Mouse (Mus musculus): ENCODE results near the gene Pfdn2. TPM values are rescaled to one million over a fixed set of nuclear protein-coding genes. Genes with fewer than 3 reads are reported as not detected.

Pfdn2 gene
- total RNA-seq, 1 experiment from 2014 or later = 86.9 TPM

DNA sequence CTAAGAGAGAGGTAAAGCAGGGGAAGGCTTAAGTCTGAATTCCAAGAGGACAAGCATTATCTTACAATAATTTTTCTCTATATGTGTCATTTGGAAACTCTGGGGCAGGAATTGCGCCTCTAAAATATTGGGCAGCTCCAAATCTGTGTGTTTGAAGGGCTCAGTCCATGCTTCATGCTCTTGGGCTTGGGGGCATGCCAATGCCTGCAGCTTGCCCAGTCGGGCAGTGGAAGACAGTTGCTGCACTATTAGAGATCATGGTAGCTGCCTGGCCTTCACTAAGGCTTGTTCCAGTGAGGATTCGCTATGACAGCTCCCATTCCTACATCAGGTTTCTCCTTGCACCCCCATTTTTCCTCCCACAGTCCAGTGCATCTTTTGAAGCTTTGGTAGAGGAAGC, 3.2 kb downstream of the Pfdn2 start:
- no peak for ATAC-seq (replicated peaks; ENCODE audit: insufficient number of reproducible peaks, low FRiP score, low TSS enrichment, poor library complexity, severe bottlenecking)

DNA sequence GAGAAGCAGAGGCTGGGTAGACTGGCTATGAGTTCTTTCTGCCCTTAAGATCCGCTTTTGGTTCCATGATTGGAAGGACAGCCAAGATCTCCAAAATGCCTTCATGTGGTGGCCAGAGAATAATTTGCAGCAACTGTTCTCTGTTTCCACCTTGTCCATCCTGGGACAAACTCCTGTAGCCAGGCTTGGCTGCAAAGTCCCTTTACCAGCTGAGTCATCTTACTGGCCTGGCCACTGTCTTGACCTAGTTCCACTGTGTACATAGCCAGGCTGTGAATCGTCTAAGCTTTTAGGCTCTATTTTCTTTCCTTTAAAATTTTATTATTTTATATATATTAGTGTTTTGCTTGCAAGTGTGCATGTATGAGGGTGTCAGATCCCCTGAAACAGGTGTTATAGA, 3.7 kb downstream of the Pfdn2 start:
- no peak for ATAC-seq (replicated peaks; ENCODE audit: insufficient number of reproducible peaks, low FRiP score, low TSS enrichment, poor library complexity, severe bottlenecking)

DNA sequence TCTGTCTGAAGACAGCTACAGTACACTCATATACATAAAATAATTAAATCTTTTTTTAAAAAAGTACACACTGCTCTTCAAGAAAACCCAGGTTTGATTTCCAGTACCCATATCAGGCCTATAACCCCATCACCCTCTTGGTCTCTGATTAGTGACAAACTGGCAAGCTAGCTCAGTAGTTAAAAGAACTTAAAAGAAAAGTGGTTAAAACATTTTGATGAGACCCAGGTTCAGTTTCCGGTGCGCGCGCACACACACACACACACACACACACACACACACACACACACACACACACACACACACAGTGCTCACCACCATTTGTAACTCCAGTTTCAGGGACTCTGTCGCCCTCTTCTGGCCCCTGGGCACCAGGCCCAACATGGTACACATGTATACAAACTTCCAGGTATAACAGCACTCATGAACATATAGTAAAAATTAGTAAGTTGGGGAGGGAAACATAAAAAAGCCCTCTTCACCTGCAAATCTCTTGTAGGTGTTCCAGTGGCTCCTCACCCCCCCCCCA, 10.4 kb downstream of the Pfdn2 start:
- no peak for ATAC-seq (replicated peaks; ENCODE audit: insufficient number of reproducible peaks, low FRiP score, low TSS enrichment, poor library complexity, severe bottlenecking)

DNA sequence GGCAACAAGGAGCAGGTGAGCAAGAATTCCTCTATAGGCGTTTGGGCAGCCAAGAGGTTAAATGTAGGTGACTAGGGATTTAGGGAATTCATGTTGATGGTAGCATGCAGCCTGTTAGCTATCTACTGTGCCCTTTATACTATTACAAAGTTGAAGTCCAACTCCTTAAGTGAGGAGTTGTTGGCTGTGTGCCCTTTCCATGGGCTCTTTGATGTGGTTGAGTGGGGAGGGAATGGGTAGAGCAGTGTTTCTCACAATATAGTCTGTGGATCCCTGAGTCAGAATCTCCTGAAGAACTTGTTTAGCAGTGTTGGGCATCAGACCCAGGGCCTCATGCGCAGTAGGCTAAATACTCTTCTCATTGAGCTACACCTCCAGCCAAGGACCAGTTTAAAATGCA, 11.3 kb downstream of the Pfdn2 start:
- no peak for ATAC-seq (replicated peaks; ENCODE audit: insufficient number of reproducible peaks, low FRiP score, low TSS enrichment, poor library complexity, severe bottlenecking)

DNA sequence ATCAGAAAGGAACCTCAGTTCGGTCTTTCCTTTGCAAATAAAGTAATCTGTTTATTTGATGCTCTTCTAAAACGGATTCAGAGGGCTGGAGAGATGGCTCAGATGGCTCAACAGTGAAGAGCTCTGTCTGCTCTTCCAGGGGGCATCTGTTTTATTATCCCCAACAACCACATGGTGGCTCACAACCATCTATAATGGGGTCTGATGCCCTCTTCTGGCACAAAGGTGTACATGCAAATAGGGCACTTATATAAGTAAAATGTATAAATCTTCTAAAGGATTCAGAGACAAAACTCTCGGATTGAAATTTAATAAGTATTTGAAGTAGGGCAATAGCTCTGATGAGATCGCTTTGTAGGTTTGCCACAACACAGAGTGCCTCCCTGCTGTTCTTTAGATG, 13.0 kb downstream of the Pfdn2 start:
- ATAC-seq (replicated peaks; ENCODE audit: insufficient number of reproducible peaks, low FRiP score, low TSS enrichment, poor library complexity, severe bottlenecking) = no peak

DNA sequence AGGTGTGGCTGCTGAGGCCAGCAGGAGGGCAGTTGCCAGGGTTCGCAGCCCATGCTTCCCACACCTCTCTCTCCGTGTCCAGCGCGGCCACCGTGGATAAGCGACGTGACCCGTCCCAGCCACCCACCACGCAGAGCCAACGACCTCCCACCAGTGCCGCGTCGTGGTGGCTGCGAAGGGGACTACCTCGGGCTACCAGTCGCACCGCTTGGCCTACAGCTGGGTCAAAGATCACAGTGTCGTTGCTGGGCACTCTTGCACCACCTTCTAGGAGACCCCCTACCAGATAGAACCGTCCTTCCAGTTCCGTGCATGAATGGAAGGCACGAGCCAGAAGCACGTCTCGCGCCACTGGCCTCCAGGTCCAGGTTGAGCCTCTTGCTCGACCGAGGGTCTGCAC, 14.8 kb downstream of the Pfdn2 start:
- ATAC-seq (replicated peaks; ENCODE audit: insufficient number of reproducible peaks, low FRiP score, low TSS enrichment, poor library complexity, severe bottlenecking) = no peak

DNA sequence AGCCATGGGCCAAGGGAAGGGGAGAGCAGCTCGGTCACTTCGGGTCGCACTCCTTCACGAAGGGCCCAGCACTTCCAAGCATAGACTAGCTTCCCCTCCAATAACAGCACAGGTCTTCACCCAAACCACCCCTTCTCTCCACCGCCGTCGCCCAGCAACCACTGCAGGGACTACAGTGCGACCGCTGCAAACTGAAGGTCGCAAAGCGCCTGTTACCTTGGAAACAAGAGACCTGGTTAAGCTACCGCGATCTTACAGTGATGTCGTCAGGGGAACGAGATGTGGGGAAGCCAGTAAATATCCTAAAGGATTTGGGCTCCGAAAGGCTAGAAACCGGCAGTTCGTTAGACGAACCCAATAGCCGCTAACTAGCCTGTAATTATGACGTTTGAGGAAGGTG, 15.2 kb downstream of the Pfdn2 start, which contains the start of gene Klhdc9:
Klhdc9 (minus strand) TSS at position 143 of the 400 bp plus-strand sequence.
- ATAC-seq (replicated peaks; ENCODE audit: insufficient number of reproducible peaks, low FRiP score, low TSS enrichment, poor library complexity, severe bottlenecking) = peak; percentile 76

DNA sequence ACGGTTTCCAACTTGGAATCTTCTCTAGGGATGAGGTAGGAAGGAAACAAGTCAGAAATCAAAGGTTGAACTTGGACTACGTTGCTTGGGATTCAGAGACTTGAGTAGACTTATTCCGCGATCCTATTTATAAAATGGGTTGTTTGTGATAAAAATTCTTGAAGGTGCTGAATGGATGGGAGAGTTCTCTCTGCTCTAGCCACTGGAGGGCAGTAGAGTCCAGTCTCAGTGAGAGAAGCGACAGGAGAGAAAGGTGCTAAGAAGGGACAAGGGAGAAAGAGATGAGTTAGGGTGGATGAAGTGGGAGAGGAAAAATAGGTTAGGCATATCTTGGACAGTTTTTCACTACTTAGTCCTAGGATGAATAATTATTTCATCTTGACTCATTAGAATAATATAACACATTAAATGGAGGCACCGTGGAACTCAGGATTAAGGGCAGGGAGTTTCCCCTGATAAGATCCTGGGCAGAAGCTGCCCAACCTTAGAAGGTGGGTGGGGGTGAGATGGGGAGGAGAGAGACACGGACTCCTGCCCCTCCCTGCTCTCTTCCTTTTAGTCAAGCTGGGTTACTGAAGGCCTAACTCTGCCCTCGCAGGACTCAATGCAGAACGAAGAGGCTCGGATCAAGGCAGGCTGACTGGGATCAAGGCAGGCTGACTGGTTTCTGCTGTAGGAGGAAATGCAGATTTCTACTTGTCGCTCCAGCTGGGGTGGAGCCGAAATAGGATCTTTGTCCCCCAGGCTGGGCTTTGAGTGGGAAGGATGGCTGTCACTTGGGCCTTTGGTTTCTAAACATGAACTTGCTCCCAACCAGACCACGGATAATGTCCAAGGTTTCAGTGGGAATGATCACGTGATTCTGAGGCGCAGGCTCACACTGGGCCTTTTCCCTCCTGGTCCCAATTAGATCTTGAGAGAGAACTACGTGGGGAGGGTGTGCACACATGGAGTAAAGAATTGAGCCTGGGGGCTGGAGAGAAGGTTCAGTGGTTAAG, 15.9 kb downstream of the Pfdn2 start:
- peak; percentile 65 for ATAC-seq (replicated peaks; ENCODE audit: insufficient number of reproducible peaks, low FRiP score, low TSS enrichment, poor library complexity, severe bottlenecking)

DNA sequence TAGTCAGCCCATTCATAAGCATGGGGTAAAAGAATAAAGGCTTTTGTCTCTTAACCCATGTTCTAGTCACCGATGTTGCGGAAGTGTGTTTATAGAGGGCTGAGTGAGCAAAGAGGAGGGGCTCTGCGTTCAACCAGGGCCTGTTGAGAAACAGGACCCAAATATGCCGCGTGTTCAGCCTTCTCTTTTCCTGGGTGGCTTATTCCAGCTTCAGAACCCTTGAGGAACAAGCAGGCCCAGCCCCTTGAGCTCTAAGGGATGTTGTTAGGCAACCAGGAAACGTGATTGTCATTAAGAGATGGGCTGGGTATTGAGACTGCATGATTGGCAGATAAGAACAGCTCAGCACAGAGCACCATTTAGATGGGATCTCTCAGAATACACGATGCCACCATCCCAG, 20.5 kb downstream of the Pfdn2 start:
- peak; percentile 42; the same call in 1 of the 2 replicates for ATAC-seq (replicated peaks; ENCODE audit: insufficient number of reproducible peaks, low FRiP score, low TSS enrichment, poor library complexity, severe bottlenecking)

DNA sequence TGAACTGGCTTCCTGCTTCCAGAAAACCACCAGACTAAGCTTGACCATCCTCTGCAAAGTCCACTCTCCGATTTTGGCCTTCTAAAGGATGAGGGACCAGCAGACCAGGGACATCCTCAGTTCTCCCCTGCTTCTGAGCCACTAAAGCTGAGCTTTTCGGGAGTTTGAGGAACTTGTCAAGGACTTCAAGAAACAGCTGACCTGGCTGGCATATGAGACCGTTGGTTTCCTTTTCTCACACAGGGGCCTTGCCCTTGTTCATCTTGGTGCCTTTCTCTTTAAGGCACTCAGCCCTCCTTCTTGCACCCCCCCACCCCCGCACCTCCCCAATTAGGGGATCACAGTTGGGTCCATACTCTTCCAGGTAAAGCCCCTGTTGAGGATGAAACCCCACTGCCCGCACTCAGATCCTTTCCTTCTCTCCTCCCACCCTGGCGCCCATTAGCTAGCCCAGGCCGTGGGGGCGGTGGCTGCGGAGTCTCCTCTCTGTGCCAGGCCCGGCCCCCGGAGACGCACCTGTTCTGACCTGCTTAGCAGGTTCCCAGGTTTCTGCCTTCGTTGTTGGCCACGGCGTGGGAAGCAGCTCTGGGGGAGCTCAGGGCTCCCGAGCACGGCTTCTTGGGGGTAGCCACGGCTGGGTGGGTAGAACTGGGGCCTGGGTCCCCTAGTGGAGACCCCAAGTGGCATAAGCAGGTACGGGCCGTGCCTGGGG, 24.5 kb downstream of the Pfdn2 start, which contains the start of gene Nectin4:
Nectin4 (plus strand) TSS at position 255 of the 712 bp plus-strand sequence.
- peak; percentile 78 for ATAC-seq (replicated peaks; ENCODE audit: insufficient number of reproducible peaks, low FRiP score, low TSS enrichment, poor library complexity, severe bottlenecking)

DNA sequence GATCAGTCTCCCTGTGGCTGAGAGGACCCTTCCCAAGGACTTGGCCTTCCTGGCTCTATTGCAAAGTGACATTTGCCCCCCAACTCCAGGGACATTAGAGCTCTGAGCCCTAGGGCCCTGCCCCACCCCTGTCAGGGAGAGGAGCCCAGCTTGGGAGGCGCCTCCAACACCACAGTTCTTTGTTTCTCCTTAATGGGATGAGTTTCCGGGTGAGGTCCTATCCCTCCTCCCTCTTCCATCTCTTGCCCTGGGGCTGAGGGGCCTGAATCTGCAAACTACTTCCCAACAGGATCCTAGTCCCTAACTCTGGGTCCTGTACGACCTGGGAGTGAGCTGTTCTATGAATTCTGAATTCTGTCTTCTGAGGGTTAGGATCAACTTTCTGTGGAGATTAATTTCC, 27.4 kb downstream of the Pfdn2 start:
- ATAC-seq (replicated peaks; ENCODE audit: insufficient number of reproducible peaks, low FRiP score, low TSS enrichment, poor library complexity, severe bottlenecking) = no peak

DNA sequence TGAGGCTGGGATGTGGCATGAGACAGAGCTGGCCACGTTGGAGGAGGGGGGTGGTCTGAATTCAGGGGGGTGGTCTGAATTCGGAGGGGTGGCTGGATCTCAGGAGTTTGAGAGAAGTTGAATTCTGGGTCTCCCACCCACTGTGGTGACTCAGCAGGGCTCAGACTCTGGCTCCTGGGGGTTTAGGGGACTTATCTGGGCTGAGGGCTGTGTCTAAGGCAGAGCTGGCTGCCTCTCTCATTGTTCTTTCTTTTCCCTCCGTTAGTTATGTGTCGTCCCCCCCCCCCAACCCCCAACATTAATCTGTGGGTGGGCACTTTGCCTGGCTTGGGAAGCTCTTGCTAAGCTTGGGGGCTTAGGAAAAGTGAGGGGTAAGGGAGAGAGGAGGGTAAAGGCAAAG, 28.5 kb downstream of the Pfdn2 start:
- ATAC-seq (replicated peaks; ENCODE audit: insufficient number of reproducible peaks, low FRiP score, low TSS enrichment, poor library complexity, severe bottlenecking) = no peak

DNA sequence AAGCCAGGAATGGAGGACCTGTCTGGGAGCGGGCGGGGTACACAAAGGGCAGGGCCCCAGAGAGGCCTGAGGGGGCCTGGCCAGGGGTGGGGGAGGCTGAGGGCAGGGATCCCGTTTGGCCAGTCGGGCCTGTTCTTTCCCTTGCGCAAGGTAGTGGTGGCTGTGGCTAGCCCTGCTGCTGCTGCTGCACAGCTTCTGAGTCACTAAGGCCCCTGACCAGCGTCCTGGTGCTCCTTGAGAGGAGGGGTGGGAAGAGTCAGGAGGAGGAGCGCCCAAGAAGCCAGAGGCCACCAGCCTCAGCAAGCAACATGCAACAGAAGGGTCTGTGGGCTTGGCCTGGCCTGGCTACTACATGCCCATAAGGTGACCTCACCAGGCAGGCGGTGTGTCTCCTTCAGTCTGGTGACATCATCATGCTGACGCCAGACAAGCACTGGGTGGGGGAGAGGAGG, 30.2 kb downstream of the Pfdn2 start:
- no peak for ATAC-seq (replicated peaks; ENCODE audit: insufficient number of reproducible peaks, low FRiP score, low TSS enrichment, poor library complexity, severe bottlenecking)

DNA sequence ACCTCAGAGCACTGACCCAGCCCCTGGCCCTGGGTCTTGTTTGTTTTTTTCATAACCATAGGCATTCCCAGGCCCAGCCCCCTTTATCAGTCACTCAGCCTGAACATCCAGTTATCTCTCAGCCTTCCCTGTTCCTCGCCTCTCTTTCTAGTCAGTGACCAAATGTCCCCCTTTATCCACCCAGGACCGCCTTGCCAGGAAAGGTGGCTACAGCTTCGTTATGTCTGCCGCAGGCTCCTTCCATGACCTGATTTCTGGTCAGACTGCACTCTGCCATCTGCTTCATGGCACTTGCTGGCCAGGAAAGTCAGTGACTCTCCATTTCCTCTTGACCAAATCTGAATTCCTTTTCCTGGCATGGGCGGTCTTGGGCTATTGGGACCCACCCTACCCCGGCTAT, 32.8 kb downstream of the Pfdn2 start:
- no peak for ATAC-seq (replicated peaks; ENCODE audit: insufficient number of reproducible peaks, low FRiP score, low TSS enrichment, poor library complexity, severe bottlenecking)

DNA sequence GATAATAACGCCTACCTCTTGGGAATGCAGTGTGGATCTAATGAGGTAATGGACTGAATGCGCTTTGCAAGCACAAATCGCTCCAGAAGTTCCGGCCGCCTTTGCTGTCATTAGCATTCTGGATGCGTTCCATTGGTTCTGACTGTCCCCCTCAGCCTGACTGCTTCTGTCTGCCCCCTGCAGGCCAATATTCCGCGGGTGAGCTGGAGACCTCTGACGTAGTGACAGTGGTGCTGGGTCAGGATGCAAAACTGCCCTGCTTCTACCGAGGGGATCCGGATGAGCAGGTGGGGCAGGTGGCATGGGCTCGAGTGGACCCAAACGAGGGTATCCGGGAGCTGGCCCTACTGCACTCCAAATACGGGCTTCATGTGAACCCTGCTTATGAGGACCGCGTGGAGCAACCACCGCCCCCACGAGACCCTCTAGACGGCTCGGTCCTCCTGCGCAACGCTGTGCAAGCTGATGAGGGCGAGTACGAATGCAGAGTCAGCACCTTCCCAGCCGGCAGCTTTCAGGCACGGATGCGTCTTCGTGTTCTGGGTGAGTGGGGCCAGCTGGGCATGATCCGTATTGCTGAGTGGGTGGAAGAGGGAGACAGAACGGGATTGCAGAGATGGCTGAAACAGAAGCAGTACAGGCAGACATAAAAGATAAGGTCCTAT, 34.6 kb downstream of the Pfdn2 start:
- peak; percentile 84 for ATAC-seq (replicated peaks; ENCODE audit: insufficient number of reproducible peaks, low FRiP score, low TSS enrichment, poor library complexity, severe bottlenecking)

DNA sequence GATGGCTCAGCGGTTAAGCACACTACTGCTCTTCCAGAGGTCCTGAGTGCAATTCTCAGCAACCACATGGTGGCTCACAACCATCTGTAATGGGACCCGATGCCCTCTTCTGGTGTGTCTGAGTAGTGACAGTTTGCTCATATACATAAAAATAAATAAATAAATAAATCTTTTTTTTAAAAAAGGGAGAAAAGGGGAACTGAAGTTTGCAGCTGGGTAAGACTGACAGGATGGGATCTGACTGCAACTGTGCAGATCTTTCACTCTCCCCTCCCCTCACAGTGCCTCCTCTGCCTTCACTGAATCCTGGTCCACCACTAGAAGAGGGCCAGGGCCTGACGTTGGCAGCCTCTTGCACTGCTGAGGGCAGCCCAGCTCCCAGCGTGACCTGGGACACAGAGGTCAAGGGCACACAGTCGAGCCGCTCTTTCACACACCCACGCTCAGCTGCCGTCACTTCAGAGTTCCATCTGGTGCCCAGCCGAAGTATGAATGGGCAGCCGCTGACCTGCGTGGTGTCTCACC, 36.7 kb downstream of the Pfdn2 start:
- no peak for ATAC-seq (replicated peaks; ENCODE audit: insufficient number of reproducible peaks, low FRiP score, low TSS enrichment, poor library complexity, severe bottlenecking)

DNA sequence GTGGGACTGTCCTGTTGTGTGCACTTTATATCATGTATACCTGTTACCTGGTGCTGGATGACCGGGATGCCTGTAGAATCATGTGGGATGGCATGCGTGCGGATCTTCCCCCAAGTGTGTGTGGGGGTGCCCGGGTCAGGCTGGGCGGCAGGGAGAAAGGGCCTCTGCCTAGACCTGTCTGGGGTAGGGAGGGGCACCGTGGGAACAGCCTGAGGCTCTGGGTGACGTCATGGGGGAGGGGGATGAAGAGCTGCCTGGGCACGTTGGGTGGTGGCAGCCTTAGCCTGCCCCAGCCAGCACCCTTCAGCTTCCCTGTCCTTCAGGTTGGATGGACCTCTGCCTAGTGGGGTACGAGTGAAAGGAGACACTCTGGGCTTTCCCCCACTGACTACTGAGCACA, 38.9 kb downstream of the Pfdn2 start:
- no peak for ATAC-seq (replicated peaks; ENCODE audit: insufficient number of reproducible peaks, low FRiP score, low TSS enrichment, poor library complexity, severe bottlenecking)

DNA sequence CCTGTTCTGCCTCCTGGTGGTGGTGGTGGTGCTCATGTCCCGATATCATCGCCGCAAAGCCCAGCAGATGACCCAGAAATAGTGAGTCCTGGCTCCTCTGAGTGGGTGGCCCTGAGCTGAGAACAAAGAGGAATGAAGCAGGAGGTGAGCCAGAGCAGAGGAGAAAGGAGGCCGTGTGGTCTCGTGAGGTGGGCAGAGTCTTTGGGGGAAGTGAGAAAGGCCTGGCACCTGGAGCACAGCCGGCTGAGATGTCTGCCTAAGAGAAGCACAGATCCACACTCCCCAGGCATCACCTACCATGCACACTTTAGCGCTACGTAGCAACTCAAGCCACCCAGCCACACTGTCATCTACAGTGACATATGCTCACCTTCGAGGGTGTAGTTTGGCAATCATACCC, 39.7 kb downstream of the Pfdn2 start:
- ATAC-seq (replicated peaks; ENCODE audit: insufficient number of reproducible peaks, low FRiP score, low TSS enrichment, poor library complexity, severe bottlenecking) = no peak

DNA sequence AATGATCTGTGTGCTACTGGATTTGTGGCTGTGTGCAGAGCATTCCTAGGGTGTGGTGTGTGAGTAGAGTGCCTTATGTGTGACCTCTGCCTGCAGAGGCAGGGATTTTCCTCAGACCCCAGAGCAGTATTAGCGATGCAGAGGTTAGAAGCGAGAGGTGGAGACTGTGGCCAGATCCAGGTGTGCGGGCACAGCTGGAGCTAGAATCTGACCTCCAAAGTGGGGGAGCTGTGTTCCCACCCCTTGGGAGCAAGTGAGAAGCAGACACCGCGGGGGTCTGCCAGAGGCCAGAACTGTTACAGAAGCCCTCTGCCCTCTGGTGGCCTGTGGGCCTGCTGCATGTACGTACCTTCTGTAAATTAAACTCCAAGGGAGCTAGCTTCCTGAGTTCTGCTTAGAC, 41.6 kb downstream of the Pfdn2 start:
- ATAC-seq (replicated peaks; ENCODE audit: insufficient number of reproducible peaks, low FRiP score, low TSS enrichment, poor library complexity, severe bottlenecking) = no peak

All from monocyte, adult 5-6 weeks (primary cell).